Mouse (Mus musculus): ENCODE results near the gene Irf6.

GRCm38 (mm10) chr1:193208178-193208577 is 55.3 kb downstream of the Irf6 start:
- peak; percentile 58 for TF ChIP-seq CTCF (conservative IDR thresholded peaks at IDR 0.05; ENCODE audit: low read length)
- TF ChIP-seq NANOG (IDR thresholded peaks at IDR 0.05; ENCODE audit: borderline replicate concordance, low read length), result no peak

Data from E14TG2a.4 (cell line).